Mouse (Mus musculus) heart, embryonic 12.5 days (tissue): Measurements from ENCODE around the gene Crybg1. TPM values are rescaled to one million over a fixed set of nuclear protein-coding genes. Genes with fewer than 3 reads are reported as not detected.
"Not testable (repeated sequence)": the region's sequence is repeated elsewhere in the genome, so short reads cannot be mapped to it uniquely, and the experiment has no call there.

Source experiments
- ATAC-seq: fragments of 200-750 bp; cut with Nextera tagmentation; 2 replicates; pipeline ENCODE4 v1.8.0; 2017; ENCODE audit warnings: moderate TSS enrichment, moderate library complexity; ENCODE audit not compliant: insufficient number of reproducible peaks, low FRiP score
- H3K27ac ChIP-seq: fragments of 300-500 bp; sonication (generic); 2 replicates; pipeline ENCODE4 v1.5.1; 2016; ENCODE audit warnings: mild to moderate bottlenecking, moderate library complexity; ENCODE audit not compliant: poor library complexity, severe bottlenecking
- H3K27me3 ChIP-seq: fragments of 300-500 bp; sonication (generic); replicated peaks from 2 replicates; pipeline ENCODE4 v1.6.1; 2016; ENCODE audit warnings: mild to moderate bottlenecking, moderate library complexity
- H3K36me3 ChIP-seq: fragments of 300-500 bp; sonication (generic); 2 replicates; pipeline ENCODE4 v1.6.1; 2016; ENCODE audit warnings: mild to moderate bottlenecking, moderate library complexity
- H3K4me1 ChIP-seq: fragments of 300-500 bp; sonication (generic); replicated peaks from 2 replicates; pipeline ENCODE4 v1.6.1; 2016; ENCODE audit warnings: mild to moderate bottlenecking
- H3K4me2 ChIP-seq: fragments of 300-500 bp; sonication (generic); 2 replicates; pipeline ENCODE4 v1.6.1; 2016; ENCODE audit warnings: mild to moderate bottlenecking, moderate library complexity
- H3K4me3 ChIP-seq: fragments of 300-500 bp; sonication (generic); 2 replicates; pipeline ENCODE4 v1.5.1; 2016; ENCODE audit warnings: mild to moderate bottlenecking
- H3K9ac ChIP-seq: fragments of 300-500 bp; sonication (generic); 2 replicates; pipeline ENCODE4 v1.6.1; 2016; ENCODE audit warnings: mild to moderate bottlenecking, moderate library complexity
- H3K9me3 ChIP-seq: fragments of 300-500 bp; sonication (generic); replicated peaks from 2 replicates; pipeline ENCODE4 v1.6.1; 2016; ENCODE audit warnings: mild to moderate bottlenecking, moderate library complexity
- WGBS: fragments of 180-500 bp; shearing (Covaris S2); methylation state at CpG from one replicate; pipeline ENCODE4 v1.1.7; 2016; 5-methylcytosine and 5-hydroxymethylcytosine counted together
- polyA plus RNA-seq: library from polyadenylated mRNA; unstranded; fragments of >200 nt; fragmentation: Nextera tagmentation; extraction: Ambion mirVana; gene quantifications from 2 replicates; pipeline ENCODE4 v1.2.1, GENCODE M21; 2016

The Crybg1 gene
- polyA plus RNA-seq, 1 experiment from 2014 or later = 0.32 TPM

GRCm38 (mm10) chr10:43953942-43954341, 194.7 kb downstream of the Crybg1 start:
- Histone ChIP-seq H3K4me1 (peaks cover 4% of the 10 kb centered on the region; the same call in 1 of the 2 replicates), H3K27ac (no peak overlapping the region), H3K9ac (no peak overlapping the region), H3K4me3 (no peak overlapping the region), H3K4me2 (no peak overlapping the region), H3K36me3 (peaks cover 6% of the 10 kb centered on the region; the same call in 1 of the 2 replicates), H3K9me3 (no peaks in the 10 kb centered on the region), H3K27me3 (no peaks in the 10 kb centered on the region)
- ATAC-seq = no peak

GRCm38 (mm10) chr10:43945435-43945834, 203.2 kb downstream of the Crybg1 start:
- no peak overlapping the region for H3K27ac ChIP-seq
- no peak overlapping the region for H3K9ac ChIP-seq

GRCm38 (mm10) chr10:43943736-43944135, 204.9 kb downstream of the Crybg1 start:
- WGBS = 47% methylated on average over 4 of the region's 4 CpGs
- Histone ChIP-seq H3K27ac (no peak overlapping the region), H3K9me3 (no peaks in the 10 kb centered on the region), H3K4me2 (no peak overlapping the region), H3K36me3 (peaks cover 21% of the 10 kb centered on the region), H3K9ac (no peak overlapping the region), H3K4me1 (peaks cover 20% of the 10 kb centered on the region), H3K4me3 (no peak overlapping the region), H3K27me3 (no peaks in the 10 kb centered on the region)
- ATAC-seq = no peak

More at GRCm38 (mm10) chr10:43945435-43945834, 203.2 kb downstream of the Crybg1 start:
- Histone ChIP-seq H3K4me3 (no peak overlapping the region), H3K9me3 (no peaks in the 10 kb centered on the region), H3K27me3 (no peaks in the 10 kb centered on the region), H3K4me2 (no peak overlapping the region), H3K4me1 (peaks cover 20% of the 10 kb centered on the region), H3K36me3 (peaks cover 21% of the 10 kb centered on the region)
- no peak for ATAC-seq
- 77% methylated on average over 4 of the region's 4 CpGs for WGBS

GRCm38 (mm10) chr10:43939136-43939662, 209.5 kb downstream of the Crybg1 start:
- 78% methylated on average over 6 of the region's 6 CpGs for WGBS
- H3K27me3 ChIP-seq = no peaks in the 10 kb centered on the region
- peaks cover 14% of the 10 kb centered on the region for H3K36me3 ChIP-seq
- no peak overlapping the region for H3K4me3 ChIP-seq
- no peak overlapping the region for H3K27ac ChIP-seq
- H3K4me1 ChIP-seq = peaks cover 16% of the 10 kb centered on the region
- H3K9me3 ChIP-seq = no peaks in the 10 kb centered on the region
- no peak for ATAC-seq
- no peak overlapping the region for H3K4me2 ChIP-seq
- H3K9ac ChIP-seq = no peak overlapping the region

GRCm38 (mm10) chr10:43928596-43928995, 220.1 kb downstream of the Crybg1 start:
- H3K36me3 ChIP-seq = peaks cover 32% of the 10 kb centered on the region
- H3K27me3 ChIP-seq = no peaks in the 10 kb centered on the region
- H3K4me2 ChIP-seq = no peak overlapping the region
- 77% methylated on average over 5 of the region's 5 CpGs for WGBS
- H3K4me3 ChIP-seq = no peak overlapping the region
- H3K9ac ChIP-seq = no peak overlapping the region
- no peak overlapping the region for H3K27ac ChIP-seq
- no peak for ATAC-seq
- H3K4me1 ChIP-seq = no peaks in the 10 kb centered on the region; the same call in 1 of the 2 replicates
- H3K9me3 ChIP-seq = no peaks in the 10 kb centered on the region

- Histone ChIP-seq H3K4me3 (no peak overlapping the region), H3K36me3 (peaks cover 34% of the 10 kb centered on the region), H3K27ac (no peak overlapping the region), H3K4me1 (no peaks in the 10 kb centered on the region; the same call in 1 of the 2 replicates), H3K9me3 (no peaks in the 10 kb centered on the region), H3K27me3 (no peaks in the 10 kb centered on the region), H3K9ac (no peak overlapping the region), H3K4me2 (no peak overlapping the region)
- 74% methylated on average over 8 of the region's 8 CpGs for WGBS
- ATAC-seq = no peak
These were observed 220.9 kb downstream of the Crybg1 start for GRCm38 (mm10) chr10:43927736-43928135.

GRCm38 (mm10) chr10:43925776-43926175, 222.9 kb downstream of the Crybg1 start:
- 89% methylated on average over 9 of the region's 9 CpGs for WGBS
- H3K4me3 ChIP-seq, H3K27ac ChIP-seq, ATAC-seq, H3K9me3 ChIP-seq, H3K4me1 ChIP-seq, H3K9ac ChIP-seq, H3K27me3 ChIP-seq, H3K4me2 ChIP-seq: not testable (repeated sequence)
- H3K36me3 ChIP-seq = peaks cover 29% of the 10 kb centered on the region

- Histone ChIP-seq H3K9me3 (no peaks in the 10 kb centered on the region), H3K4me1 (no peaks in the 10 kb centered on the region; the same call in 1 of the 2 replicates), H3K27me3 (no peaks in the 10 kb centered on the region), H3K36me3 (peaks cover 14% of the 10 kb centered on the region), H3K9ac (no peak overlapping the region), H3K4me2 (no peak overlapping the region), H3K4me3 (no peak overlapping the region), H3K27ac (no peak overlapping the region)
- WGBS = 92% methylated on average over 3 of the region's 3 CpGs
- no peak for ATAC-seq
These were observed 225.6 kb downstream of the Crybg1 start for GRCm38 (mm10) chr10:43923096-43923495.

GRCm38 (mm10) chr10:43918696-43919608, 229.7 kb downstream of the Crybg1 start:
- Histone ChIP-seq H3K4me3 (no peak overlapping the region), H3K9me3 (no peaks in the 10 kb centered on the region), H3K27me3 (no peaks in the 10 kb centered on the region), H3K9ac (no peak overlapping the region), H3K4me1 (peaks cover 8% of the 10 kb centered on the region), H3K36me3 (peaks cover 11% of the 10 kb centered on the region), H3K27ac (no peak overlapping the region), H3K4me2 (no peak overlapping the region)
- no peak for ATAC-seq
- WGBS = 34% methylated on average over 17 of the region's 17 CpGs

- H3K36me3 ChIP-seq = peaks cover 9% of the 10 kb centered on the region
- no peak overlapping the region for H3K27ac ChIP-seq
- no peaks in the 10 kb centered on the region for H3K9me3 ChIP-seq
- H3K4me3 ChIP-seq = no peak overlapping the region
- WGBS = 59% methylated on average over 2 of the region's 2 CpGs
- H3K9ac ChIP-seq = no peak overlapping the region
- no peak overlapping the region for H3K4me2 ChIP-seq
- H3K4me1 ChIP-seq = peaks cover 8% of the 10 kb centered on the region
- no peak for ATAC-seq
- H3K27me3 ChIP-seq = no peaks in the 10 kb centered on the region
These were observed 231.9 kb downstream of the Crybg1 start for GRCm38 (mm10) chr10:43916737-43917136.

GRCm38 (mm10) chr10:43916181-43916580, 232.5 kb downstream of the Crybg1 start:
- Histone ChIP-seq H3K4me1 (peaks cover 8% of the 10 kb centered on the region), H3K27ac (no peak overlapping the region), H3K4me2 (no peak overlapping the region), H3K9me3 (no peaks in the 10 kb centered on the region), H3K9ac (no peak overlapping the region), H3K4me3 (no peak overlapping the region), H3K36me3 (peaks cover 6% of the 10 kb centered on the region; the same call in 1 of the 2 replicates), H3K27me3 (no peaks in the 10 kb centered on the region)
- 87% methylated on average over 12 of the region's 12 CpGs for WGBS
- ATAC-seq = no peak
